Mouse (Mus musculus): ENCODE results near the gene Trpc2. TPM values are rescaled to one million over a fixed set of nuclear protein-coding genes. Genes with fewer than 3 reads are reported as not detected.

Gene Trpc2
- total and polyA plus RNA-seq, 2 experiments from 2014 or later = 1.1 TPM; not detected in 1

DNA sequence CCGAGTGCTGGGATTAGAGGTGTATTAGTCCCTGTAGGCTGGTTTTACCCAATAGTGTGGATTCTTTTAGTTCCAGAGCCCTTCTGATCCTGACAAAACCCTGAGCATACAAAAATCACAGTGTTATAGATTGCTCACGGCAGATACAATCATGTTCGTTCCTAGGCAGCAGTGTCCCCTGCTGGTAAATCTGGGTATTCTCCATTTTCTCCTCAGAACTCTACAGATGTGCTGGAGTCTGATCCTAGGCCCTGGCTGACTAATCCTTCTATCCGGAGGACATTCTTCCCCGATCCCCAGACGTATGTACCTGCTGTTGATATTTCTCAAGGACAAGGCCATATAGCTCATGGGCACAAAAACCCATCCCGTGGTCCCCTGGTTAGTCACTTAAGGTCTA lies 4.4 kb upstream of the Trpc2 start:
- Histone ChIP-seq H3K9ac (no peak overlapping the region), H3K4me2 (ENCODE audit: low read depth) (no peak overlapping the region), H3K36me3 (ENCODE audit: insufficient read depth) (peaks cover 74% of the 10 kb centered on the region), H3K4me1 (ENCODE audit: insufficient read depth) (no peaks in the 10 kb centered on the region), H3K9me3 (ENCODE audit: low read length) (no peaks in the 10 kb centered on the region), H3K27ac (ENCODE audit: low read depth, low read length) (no peak overlapping the region), H3K4me3 (ENCODE audit: low read depth, low read length) (no peak overlapping the region), H3K27me3 (ENCODE audit: insufficient read depth, low read length) (no peaks in the 10 kb centered on the region)
- TF ChIP-seq CTCF (IDR thresholded peaks at IDR 0.05; ENCODE audit: low read depth) = peak; percentile 76
- ATAC-seq (peak; percentile 72; the same call in 1 of the 2 replicates), DNase-seq (peak; percentile 56)
- WGBS = 73% methylated on average over 7 of the region's 7 CpGs

- Histone ChIP-seq H3K4me2 (ENCODE audit: low read depth) (no peak overlapping the region), H3K27me3 (ENCODE audit: insufficient read depth, low read length) (no peaks in the 10 kb centered on the region), H3K27ac (ENCODE audit: low read depth, low read length) (no peak overlapping the region), H3K4me3 (ENCODE audit: low read depth, low read length) (no peak overlapping the region), H3K9me3 (ENCODE audit: low read length) (no peaks in the 10 kb centered on the region), H3K9ac (no peak overlapping the region), H3K4me1 (ENCODE audit: insufficient read depth) (no peaks in the 10 kb centered on the region), H3K36me3 (ENCODE audit: insufficient read depth) (peaks cover 69% of the 10 kb centered on the region)
- TF ChIP-seq CTCF (IDR thresholded peaks at IDR 0.05; ENCODE audit: low read depth) = no peak
- DNase-seq (no peak), ATAC-seq (no peak)
- 89% methylated on average over 8 of the region's 8 CpGs for WGBS
Observed at GRCm38 (mm10) chr7:102080311-102080710, 2.6 kb upstream of the Trpc2 start.

DNA sequence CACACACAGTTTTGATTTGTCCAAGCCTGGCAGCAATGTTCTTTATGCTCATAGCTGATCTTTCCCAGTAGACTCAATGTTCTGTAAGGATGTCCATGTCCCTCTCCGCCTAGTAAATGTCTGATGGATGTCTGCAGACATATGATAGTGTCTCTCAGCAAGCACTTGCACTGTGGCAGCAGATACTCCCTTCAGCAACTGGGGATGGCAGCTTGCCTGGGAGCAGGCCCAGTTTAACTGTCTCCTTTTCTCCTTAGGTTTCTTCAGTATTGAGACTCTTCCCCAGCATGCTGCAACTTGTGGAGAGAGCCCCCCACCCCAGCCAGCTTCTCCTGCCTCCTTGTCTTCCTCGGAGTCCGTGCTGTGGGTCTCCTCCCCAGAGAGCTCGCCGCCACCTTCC lies 1.1 kb upstream of the Trpc2 start:
- Histone ChIP-seq H3K27ac (ENCODE audit: low read depth, low read length) (no peak overlapping the region), H3K4me2 (ENCODE audit: low read depth) (no peak overlapping the region), H3K36me3 (ENCODE audit: insufficient read depth) (peaks cover 62% of the 10 kb centered on the region), H3K9ac (no peak overlapping the region), H3K4me3 (ENCODE audit: low read depth, low read length) (no peak overlapping the region), H3K4me1 (ENCODE audit: insufficient read depth) (no peaks in the 10 kb centered on the region), H3K27me3 (ENCODE audit: insufficient read depth, low read length) (no peaks in the 10 kb centered on the region), H3K9me3 (ENCODE audit: low read length) (no peaks in the 10 kb centered on the region)
- DNase-seq = no peak
- TF ChIP-seq CTCF (IDR thresholded peaks at IDR 0.05; ENCODE audit: low read depth) = no peak
- no peak for ATAC-seq
- 96% methylated on average over 5 of the region's 5 CpGs for WGBS

- Histone ChIP-seq H3K36me3 (ENCODE audit: insufficient read depth) (peaks cover 46% of the 10 kb centered on the region), H3K9me3 (ENCODE audit: low read length) (no peaks in the 10 kb centered on the region), H3K4me2 (ENCODE audit: low read depth) (no peak overlapping the region), H3K4me3 (ENCODE audit: low read depth, low read length) (no peak overlapping the region), H3K27me3 (ENCODE audit: insufficient read depth, low read length) (no peaks in the 10 kb centered on the region), H3K4me1 (ENCODE audit: insufficient read depth) (no peaks in the 10 kb centered on the region), H3K9ac (no peak overlapping the region), H3K27ac (ENCODE audit: low read depth, low read length) (no peak overlapping the region)
- no peak for DNase-seq
- ATAC-seq = no peak
- WGBS = 93% methylated on average over 26 of the region's 26 CpGs
- no peak for TF ChIP-seq CTCF (IDR thresholded peaks at IDR 0.05; ENCODE audit: low read depth)
Observed at GRCm38 (mm10) chr7:102084041-102084696, 1.3 kb downstream of the Trpc2 start.

DNA sequence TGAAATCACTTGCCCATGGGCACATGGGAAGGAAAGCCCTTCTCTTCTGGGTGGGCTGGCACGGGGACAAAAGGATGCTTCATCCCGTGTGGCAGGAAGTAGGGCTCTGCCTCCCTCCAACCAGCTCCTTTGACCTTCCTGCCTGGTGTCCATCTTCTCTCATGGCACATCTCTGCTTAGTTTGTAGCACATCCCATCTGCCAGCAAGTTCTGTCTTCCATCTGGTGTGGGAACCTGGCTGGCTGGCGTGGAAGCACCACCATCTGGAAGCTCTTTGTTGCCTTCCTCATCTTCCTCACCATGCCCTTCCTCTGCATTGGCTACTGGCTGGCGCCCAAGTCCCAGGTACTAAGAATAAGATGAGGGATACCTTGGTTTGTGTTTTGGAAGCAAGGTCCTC lies 4.4 kb downstream of the Trpc2 start:
- DNase-seq (no peak), ATAC-seq (no peak)
- peaks cover 25% of the 10 kb centered on the region for H3K36me3 ChIP-seq (ENCODE audit: insufficient read depth)
- no peaks in the 10 kb centered on the region for H3K4me1 ChIP-seq (ENCODE audit: insufficient read depth)
- WGBS = 85% methylated on average over 4 of the region's 4 CpGs
- no peak overlapping the region for H3K4me3 ChIP-seq (ENCODE audit: low read depth, low read length)
- no peak overlapping the region for H3K9ac ChIP-seq
- no peaks in the 10 kb centered on the region for H3K9me3 ChIP-seq (ENCODE audit: low read length)
- no peaks in the 10 kb centered on the region for H3K27me3 ChIP-seq (ENCODE audit: insufficient read depth, low read length)
- H3K4me2 ChIP-seq (ENCODE audit: low read depth) = no peak overlapping the region
- H3K27ac ChIP-seq (ENCODE audit: low read depth, low read length) = no peak overlapping the region
- no peak for TF ChIP-seq CTCF (IDR thresholded peaks at IDR 0.05; ENCODE audit: low read depth)

GRCm38 (mm10) chr7:102099760-102100661 lies 17.1 kb downstream of the Trpc2 start:
- ATAC-seq (peak; percentile 78), DNase-seq (peak; percentile 21)
- H3K4me2 ChIP-seq (ENCODE audit: low read depth) = peak overlapping the region; percentile 40
- H3K27me3 ChIP-seq (ENCODE audit: insufficient read depth, low read length) = no peaks in the 10 kb centered on the region
- H3K27ac ChIP-seq (ENCODE audit: low read depth, low read length) = no peak overlapping the region
- H3K4me1 ChIP-seq (ENCODE audit: insufficient read depth) = 0 out of 2 replicates have a peak, but pooled peaks cover 7% of the 10 kb centered on the region
- no peaks in the 10 kb centered on the region for H3K36me3 ChIP-seq (ENCODE audit: insufficient read depth)
- 5% methylated on average over 30 of the region's 30 CpGs for WGBS
- H3K9ac ChIP-seq = no peak overlapping the region
- H3K9me3 ChIP-seq (ENCODE audit: low read length) = no peaks in the 10 kb centered on the region
- no peak for TF ChIP-seq CTCF (IDR thresholded peaks at IDR 0.05; ENCODE audit: low read depth)
- H3K4me3 ChIP-seq (ENCODE audit: low read depth, low read length) = peak overlapping the region; percentile 1

DNA sequence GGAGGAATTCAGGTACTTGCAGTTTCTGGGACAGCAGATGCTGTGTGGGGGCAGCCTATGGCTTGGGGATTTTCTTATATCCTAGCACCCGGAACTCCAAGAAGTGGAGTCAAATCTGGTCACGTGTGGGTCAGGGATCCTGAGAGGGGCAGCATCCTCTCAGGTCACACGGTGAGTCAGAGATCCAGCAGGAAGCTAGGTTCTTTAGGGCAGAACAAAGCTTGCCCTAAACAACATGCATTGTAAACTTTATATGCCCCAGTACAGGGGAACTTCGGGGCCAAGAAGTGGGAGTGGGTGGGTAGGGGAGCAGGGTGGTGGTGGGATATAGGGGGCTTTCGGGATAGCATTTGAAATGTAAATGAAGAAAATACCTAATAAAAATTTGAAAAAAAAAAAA lies 18.0 kb downstream of the Trpc2 start:
- H3K9ac ChIP-seq = no peak overlapping the region
- ATAC-seq = no peak
- H3K4me1 ChIP-seq (ENCODE audit: insufficient read depth) = 0 out of 2 replicates have a peak, but pooled peaks cover 7% of the 10 kb centered on the region
- H3K27me3 ChIP-seq (ENCODE audit: insufficient read depth, low read length) = no peaks in the 10 kb centered on the region
- WGBS = 67% methylated on average over 5 of the region's 5 CpGs
- no peak overlapping the region for H3K4me2 ChIP-seq (ENCODE audit: low read depth)
- no peaks in the 10 kb centered on the region for H3K36me3 ChIP-seq (ENCODE audit: insufficient read depth)
- H3K4me3 ChIP-seq (ENCODE audit: low read depth, low read length) = no peak overlapping the region
- H3K9me3 ChIP-seq (ENCODE audit: low read length) = no peaks in the 10 kb centered on the region
- DNase-seq = no peak
- H3K27ac ChIP-seq (ENCODE audit: low read depth, low read length) = no peak overlapping the region
- no peak for TF ChIP-seq CTCF (IDR thresholded peaks at IDR 0.05; ENCODE audit: low read depth)

Data from forebrain, postnatal 0 days (tissue).